Mouse (Mus musculus) ES-Bruce4 (cell line): Measurements from ENCODE around the gene Lmbr1l.

Source experiments
- CTCF ChIP-seq: IDR thresholded peaks from one replicate; pipeline ENCODE4 v1.8.1; 2011; ENCODE audit warnings: low read depth, low read length
- POLR2A ChIP-seq: IDR thresholded peaks from one replicate; pipeline ENCODE4 v1.8.1; 2011; ENCODE audit warnings: low read length; ENCODE audit not compliant: insufficient read depth

GRCm38 (mm10) chr15:98863451-98863958 lies 54.5 kb downstream of the Lmbr1l start:
- TF ChIP-seq CTCF: no peak
- no peak for TF ChIP-seq POLR2A
